Mouse (Mus musculus) B cell, adult 2 months (primary cell): ENCODE data around the gene Mfsd5.

ENCODE experiments used
- DNase-seq, 2 experiments: peaks; one replicate each; pipeline ENCODE4 v3.0.0; 2022

Gene Mfsd5

DNA sequence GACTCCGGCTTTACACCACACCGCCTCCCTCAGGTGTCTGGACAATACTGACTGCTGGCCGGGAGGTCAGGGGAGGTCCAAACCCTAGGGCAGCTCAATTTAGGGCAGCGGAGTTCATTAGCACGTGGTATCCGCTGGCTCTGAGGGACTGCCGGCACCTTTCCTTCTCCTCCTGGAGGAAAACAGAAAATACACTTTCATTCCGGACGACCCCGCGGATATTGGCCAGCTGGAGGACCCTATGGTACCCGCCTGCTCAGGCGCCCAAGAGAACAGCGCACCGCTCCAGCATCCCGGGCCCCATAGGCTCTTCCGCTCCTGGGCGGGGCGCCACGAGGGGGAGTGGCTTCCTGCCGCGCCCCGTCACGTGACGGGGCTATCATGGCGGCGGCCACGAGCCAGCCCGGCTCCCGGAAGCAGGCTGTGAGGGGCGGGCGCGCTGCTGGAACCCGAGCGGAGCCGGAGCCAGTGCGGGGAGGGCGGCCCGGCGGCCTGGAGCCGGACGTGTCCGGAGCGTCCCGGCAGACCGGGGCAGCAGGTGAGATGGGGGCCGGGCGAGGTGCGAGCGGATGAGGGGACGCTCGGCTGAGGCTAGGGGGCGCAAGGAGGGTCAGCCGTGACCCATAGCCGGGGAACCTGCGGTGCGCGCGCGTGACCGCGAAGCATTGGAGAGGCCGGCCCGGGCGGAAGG lies at the start of gene Mfsd5:
TSS of gene Mfsd5 (plus strand) at position 363 of the 691 bp plus-strand sequence.
- peak; percentile 85 to 89 for DNase-seq

DNA sequence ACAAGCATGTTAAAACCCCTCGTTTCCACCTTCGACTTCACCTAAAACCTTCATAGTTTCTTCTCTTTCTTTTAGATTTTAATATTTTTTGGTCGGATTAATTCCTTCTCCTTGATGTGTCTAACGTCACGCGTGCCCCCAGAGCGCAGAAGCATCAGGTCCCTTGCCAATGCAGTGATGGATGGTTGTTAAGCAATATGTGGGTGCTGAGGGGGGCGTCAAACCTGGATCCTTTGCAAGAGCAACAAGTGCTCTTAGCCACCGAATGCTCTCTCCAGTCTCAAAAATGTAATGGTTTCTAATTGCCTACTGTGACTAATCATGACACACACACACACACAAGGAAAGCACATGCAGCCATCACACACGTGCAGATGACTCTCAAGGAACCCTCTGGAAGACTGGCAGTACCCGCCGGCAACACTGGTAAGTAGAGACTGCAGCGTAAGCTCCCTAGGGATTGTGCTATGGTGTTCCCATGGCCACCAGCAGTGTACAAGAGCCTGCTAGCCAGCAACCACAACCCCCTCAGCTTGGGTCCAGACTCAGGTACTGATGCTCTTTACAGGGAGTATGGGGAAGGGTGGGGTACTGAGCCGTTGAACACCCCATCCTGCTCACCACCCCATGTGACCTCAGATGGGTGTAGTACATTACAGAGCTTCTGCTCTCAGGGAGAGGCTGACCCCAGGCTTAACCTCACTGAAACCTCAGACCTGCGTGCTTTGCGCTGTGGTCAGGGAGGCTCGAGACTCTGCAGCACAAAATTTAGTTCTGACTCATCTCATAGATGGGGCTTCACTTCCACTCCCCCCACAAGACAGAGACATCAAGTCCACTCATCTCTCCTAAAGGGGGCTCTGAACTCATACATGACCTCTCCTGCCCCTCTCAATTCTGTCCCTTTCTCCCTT lies 48.6 kb upstream of the Mfsd5 start:
- DNase-seq, result peak in 1 of 2 experiments; percentile 34

DNA sequence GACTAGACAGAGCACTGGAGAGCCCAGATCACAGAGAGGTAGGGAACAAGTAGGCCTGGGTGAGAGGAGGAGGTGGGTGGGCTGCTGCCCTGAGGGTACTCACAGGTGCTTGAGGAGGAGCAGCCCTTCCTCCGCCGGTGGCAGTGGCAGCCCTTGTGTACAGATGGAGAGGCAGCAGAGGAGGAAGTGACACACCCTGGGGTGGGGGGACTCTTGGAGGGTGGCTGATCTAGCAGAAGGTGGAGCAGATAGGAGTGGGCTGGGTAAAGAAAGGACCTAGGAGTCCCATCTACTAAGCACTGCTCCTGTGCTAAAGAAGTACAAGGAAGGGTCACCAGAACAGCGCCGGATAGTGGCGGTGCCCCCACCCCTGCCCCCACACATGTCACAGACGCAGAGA lies 47.5 kb upstream of the Mfsd5 start, which contains the start of gene Itgb7:
TSS of gene Itgb7 (minus strand) at position 197 of the 400 bp plus-strand sequence.
- peak; percentile 68 to 71 for DNase-seq

DNA sequence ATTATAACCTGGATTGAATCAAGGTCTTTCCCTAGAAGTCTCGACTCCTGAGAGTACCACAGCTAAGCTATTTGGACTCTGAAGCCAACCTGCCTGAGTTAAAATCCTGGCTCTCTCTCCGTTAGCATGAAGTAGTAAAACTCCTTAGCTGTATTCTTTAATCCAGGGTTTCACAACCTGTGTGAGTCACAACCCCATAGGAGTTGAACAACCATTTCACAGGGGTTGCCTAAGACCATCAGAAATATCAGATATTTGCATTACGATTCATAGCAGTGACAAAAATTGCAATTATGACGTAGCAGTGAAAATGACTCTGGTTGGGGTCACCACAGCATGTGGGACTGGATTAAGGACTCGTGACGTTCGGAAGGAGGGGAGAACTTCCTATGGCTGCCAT lies 46.5 kb upstream of the Mfsd5 start:
- DNase-seq, result no peak

GRCm38 (mm10) chr15:102233896-102234295 lies 45.4 kb upstream of the Mfsd5 start:
- peak in 1 of 2 experiments; percentile 36 for DNase-seq

DNA sequence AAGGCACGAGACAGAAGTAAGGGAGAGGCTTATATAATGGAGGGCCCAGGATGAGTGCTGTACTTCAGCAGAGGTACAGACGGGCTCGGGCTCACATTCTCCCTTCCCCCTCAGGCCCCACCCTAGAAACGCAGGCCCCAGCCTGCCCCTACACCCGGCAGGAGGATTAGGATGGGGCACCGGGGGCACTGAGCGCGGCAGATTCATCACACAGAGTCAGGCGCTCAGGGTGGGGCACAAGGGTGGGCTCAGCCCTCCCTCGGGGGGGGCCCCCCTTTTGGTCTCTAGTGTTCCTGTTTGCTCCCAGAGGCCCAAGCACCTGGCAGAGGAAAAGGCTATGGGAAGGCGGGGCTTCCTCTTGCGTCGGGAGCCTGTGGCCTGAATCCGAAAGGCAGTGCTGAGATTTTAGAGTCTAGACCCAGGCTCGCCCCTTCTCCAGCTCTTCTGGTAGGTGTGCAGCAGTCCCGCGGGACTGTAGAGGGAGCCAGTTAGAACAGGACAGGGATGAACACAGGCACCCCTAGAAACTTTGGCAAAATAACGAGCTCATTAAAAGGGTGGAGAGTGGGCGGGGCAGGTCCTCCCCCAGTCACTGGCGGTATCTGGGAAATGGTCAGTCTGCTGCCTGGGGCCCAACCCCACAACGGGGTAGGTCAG lies 43.8 kb upstream of the Mfsd5 start:
- DNase-seq, result peak in 1 of 2 experiments; percentile 24

DNA sequence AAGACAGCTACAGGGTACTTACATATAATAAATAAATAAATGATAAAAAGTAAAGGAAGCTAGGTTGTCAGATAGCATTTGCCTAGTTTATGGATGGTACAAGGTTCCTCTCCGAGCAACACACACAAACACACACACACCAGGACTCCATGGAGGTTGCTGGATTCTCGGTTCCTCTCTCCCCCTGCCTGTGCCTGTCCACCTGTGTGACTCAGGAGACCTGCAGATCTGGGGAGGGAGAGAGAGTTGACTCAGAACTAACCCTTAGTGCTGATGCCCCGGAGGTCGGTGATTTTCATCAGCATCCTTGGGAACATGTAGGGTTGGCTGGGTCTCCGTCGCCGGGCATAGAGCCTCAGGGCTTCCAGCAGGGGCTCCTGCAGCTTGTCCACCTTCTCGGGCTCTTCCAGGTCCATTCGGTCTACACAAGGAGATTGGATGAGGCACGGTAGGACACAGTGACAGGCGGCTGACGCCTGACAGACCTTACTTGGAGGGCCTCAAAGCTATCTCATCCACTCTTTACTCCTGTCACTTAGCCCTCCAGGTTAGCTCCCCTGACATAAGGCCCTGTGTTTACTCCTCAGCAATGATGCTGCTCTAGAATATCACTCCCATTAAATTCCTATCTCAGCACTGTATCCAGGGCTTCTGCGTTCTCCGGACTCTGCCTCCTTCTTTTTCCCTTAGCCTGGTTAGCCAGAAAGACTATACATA lies 40.6 kb upstream of the Mfsd5 start:
- DNase-seq, result no peak

GRCm38 (mm10) chr15:102239260-102239590 lies 40.0 kb upstream of the Mfsd5 start:
- DNase-seq, result peak; percentile 90 to 91

DNA sequence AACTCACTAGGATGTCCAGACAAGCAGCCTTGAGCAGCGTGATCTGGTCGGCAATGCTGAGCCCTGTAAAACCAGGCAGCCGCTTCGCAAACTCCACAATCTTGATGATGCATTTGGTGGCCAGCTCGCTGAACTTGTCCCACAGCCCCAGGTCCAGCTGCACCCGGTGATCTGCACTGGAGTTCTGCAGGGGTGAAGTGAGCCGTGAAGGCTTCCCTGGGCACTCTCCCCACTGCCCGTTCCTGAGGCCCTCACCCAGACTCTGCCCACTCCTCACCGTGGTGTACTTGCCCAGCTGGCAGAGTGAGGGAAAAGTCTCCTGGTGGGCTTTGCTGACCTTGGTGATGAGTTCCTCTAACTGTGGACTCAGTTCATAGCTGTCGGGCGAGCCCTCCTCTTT lies 39.4 kb upstream of the Mfsd5 start:
- no peak for DNase-seq

- no peak for DNase-seq
Observed at GRCm38 (mm10) chr15:102240607-102241006, 38.6 kb upstream of the Mfsd5 start.

- DNase-seq, result no peak
Observed at GRCm38 (mm10) chr15:102242404-102243228, 36.6 kb upstream of the Mfsd5 start.

GRCm38 (mm10) chr15:102243229-102244190 lies 35.7 kb upstream of the Mfsd5 start:
- DNase-seq, result peak; percentile 52 to 59

- no peak for DNase-seq
Observed at GRCm38 (mm10) chr15:102244306-102245191, 34.7 kb upstream of the Mfsd5 start.

GRCm38 (mm10) chr15:102245461-102245881 lies 33.8 kb upstream of the Mfsd5 start:
- no peak for DNase-seq

GRCm38 (mm10) chr15:102245891-102246741 lies 33.1 kb upstream of the Mfsd5 start:
- DNase-seq, result peak; percentile 45

DNA sequence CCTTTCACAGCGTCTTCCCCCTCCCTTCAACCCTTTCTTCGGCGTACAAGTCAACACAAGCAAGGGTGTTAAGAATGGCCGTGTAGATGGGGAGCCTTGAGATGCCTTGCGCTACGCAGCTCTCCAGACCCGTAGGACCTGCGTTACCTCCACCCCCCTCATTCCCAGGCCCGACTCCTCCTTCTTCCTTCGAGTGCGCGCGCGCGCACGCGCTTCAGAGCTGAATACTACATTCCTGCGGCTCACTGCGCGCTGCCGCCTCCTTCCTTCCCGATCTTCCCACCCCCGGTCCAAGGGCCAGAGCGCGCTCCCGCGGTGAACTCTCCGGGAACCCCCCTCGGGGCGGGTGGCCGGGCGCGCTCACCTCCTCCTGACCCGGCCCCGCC lies 32.4 kb upstream of the Mfsd5 start:
- peak; percentile 51 to 59 for DNase-seq

- peak; percentile 30 to 36 for DNase-seq
Observed at GRCm38 (mm10) chr15:102247252-102248130, 31.8 kb upstream of the Mfsd5 start.
